Mouse (Mus musculus): ENCODE results near the gene Spag17. TPM values are rescaled to one million over a fixed set of nuclear protein-coding genes. Genes with fewer than 3 reads are reported as not detected.

Spag17 gene
- polyA plus RNA-seq (2012; rRNA removed): 0.03 and 0.05 TPM in 2 replicates

DNA sequence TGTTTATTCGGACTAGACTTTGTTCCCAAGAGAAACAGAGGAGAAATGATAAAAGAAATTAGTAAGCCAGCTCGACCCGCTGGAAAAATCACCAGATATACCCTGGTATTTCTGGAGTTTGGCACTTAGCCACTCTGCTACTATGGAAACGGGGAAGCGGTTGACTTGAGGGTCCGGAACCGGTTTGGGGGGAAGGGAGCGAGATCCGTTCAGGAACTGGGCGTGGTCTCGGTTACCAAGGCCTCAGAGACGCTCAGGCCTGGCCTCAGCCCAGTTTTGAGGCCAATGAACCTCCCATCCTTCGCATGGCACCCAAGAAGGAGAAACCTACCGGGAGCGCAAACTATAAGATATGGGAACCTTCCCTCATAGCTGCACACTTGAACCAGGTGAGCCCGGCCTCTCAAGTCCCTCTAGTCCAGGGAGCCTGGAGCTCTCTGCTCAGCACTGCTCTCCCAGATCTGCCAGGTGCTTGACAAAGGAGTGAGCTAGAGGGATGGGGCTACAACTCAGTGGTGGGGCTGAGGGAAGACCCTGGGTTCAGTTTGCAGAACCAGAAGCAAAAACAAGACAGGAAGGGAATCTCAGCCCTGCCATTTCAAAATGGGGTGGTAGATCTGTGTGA, at the start of gene Spag17:
TSS of gene Spag17 (plus strand) at position 220 of the 625 bp plus-strand sequence.
- TF ChIP-seq CTCF (IDR thresholded peaks at IDR 0.05; ENCODE audit: borderline replicate concordance, control insufficient read depth, extremely low read depth, insufficient read depth, low read length, poor library complexity) (no peak), POLR2A (IDR thresholded peaks at IDR 0.05; ENCODE audit: control insufficient read depth, extremely low read depth, insufficient read depth, low read length, poor library complexity) (no peak)
- Histone ChIP-seq H3K4me3 (ENCODE audit: control insufficient read depth, insufficient read depth, low read length) (no peak within 1 kb of the TSS), H3K36me3 (ENCODE audit: control insufficient read depth, insufficient read depth, low read length) (no peaks in the 10 kb centered on the region), H3K27me3 (ENCODE audit: control insufficient read depth, insufficient read depth, low read length) (no peaks in the 10 kb centered on the region), H3K4me1 (replicated peaks; ENCODE audit: control insufficient read depth, insufficient read depth, low read length) (no peaks in the 10 kb centered on the region), H3K27ac (ENCODE audit: control insufficient read depth, insufficient read depth, low read length) (no peak within 1 kb of the TSS)
- WGBS: 19% methylated on average over 16 of the region's 16 CpGs
- no peak for DNase-seq

DNA sequence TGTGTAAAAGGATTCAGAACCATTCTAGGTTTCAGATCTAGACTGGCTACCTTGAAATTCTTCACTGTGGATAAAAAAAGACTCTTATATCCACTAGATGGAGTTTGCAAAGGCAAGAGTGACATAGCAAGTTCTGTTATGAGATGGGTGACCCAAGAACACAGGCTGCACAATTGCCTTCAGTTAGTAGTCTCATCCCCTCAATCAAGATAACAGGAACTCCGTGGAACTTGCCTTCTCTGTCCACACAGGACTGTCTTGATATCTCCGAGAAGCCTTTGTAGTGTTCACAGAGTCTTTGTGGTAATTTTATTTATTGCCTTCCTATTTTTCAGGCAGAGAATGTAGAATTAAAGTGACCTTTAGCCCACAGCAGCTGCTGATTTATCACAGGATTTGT, 42.9 kb upstream of the Spag17 start:
- Histone ChIP-seq H3K4me3 (ENCODE audit: control insufficient read depth, insufficient read depth, low read length) (no peak overlapping the region), H3K27me3 (ENCODE audit: control insufficient read depth, insufficient read depth, low read length) (no peaks in the 10 kb centered on the region), H3K36me3 (ENCODE audit: control insufficient read depth, insufficient read depth, low read length) (no peaks in the 10 kb centered on the region), H3K27ac (ENCODE audit: control insufficient read depth, insufficient read depth, low read length) (no peak overlapping the region), H3K4me1 (replicated peaks; ENCODE audit: control insufficient read depth, insufficient read depth, low read length) (no peaks in the 10 kb centered on the region)
- WGBS: 56% methylated on average over 2 of the region's 2 CpGs
- TF ChIP-seq POLR2A (IDR thresholded peaks at IDR 0.05; ENCODE audit: control insufficient read depth, extremely low read depth, insufficient read depth, low read length, poor library complexity): no peak
- TF ChIP-seq CTCF (IDR thresholded peaks at IDR 0.05; ENCODE audit: borderline replicate concordance, control insufficient read depth, extremely low read depth, insufficient read depth, low read length, poor library complexity): no peak
- no peak for DNase-seq

DNA sequence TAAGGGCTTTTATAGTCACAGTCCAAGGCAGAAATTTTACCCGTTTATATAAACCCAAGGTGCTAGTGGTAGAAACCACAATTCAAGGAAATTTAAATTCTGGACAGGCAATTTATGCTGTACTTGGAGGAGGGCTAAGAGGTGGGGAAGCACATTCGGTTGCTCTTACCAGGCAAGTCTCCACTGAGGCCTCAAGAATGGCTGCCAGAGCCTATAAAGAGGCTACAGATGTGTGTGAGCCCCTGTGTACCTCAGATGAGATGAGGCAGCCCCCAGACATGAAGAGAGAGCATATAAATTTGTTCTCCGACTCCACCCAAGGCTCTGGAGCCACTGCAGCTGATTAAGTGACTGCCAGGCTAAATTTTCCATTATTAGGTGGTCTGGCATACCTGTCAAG, 42.4 kb upstream of the Spag17 start:
- WGBS: 77% methylated on average over 3 of the region's 3 CpGs
- no peak for TF ChIP-seq POLR2A (IDR thresholded peaks at IDR 0.05; ENCODE audit: control insufficient read depth, extremely low read depth, insufficient read depth, low read length, poor library complexity)
- no peak for TF ChIP-seq CTCF (IDR thresholded peaks at IDR 0.05; ENCODE audit: borderline replicate concordance, control insufficient read depth, extremely low read depth, insufficient read depth, low read length, poor library complexity)
- no peaks in the 10 kb centered on the region for H3K27me3 ChIP-seq (ENCODE audit: control insufficient read depth, insufficient read depth, low read length)
- DNase-seq: no peak
- H3K27ac ChIP-seq (ENCODE audit: control insufficient read depth, insufficient read depth, low read length): no peak overlapping the region
- no peaks in the 10 kb centered on the region for H3K4me1 ChIP-seq (replicated peaks; ENCODE audit: control insufficient read depth, insufficient read depth, low read length)
- H3K4me3 ChIP-seq (ENCODE audit: control insufficient read depth, insufficient read depth, low read length): no peak overlapping the region
- H3K36me3 ChIP-seq (ENCODE audit: control insufficient read depth, insufficient read depth, low read length): no peaks in the 10 kb centered on the region

DNA sequence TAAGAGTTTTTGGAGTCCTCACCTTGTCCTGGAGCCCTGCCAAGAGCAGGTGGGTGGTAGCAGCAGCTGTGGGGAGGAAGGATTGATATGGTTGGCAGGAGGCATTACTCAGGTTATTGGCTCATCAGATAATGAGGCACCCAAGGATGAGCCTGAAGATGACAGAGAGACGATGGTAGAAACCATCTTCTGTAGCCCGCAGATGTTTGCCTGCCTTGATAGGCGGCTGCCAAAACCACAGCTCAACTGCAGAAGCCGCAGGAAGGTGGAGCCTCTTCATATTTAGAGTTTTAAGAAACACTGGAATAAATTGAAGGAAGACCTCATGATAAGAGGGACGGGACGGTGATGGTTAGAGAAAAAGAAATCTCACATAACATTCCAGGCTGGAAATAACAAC, 42.0 kb upstream of the Spag17 start:
- TF ChIP-seq CTCF (IDR thresholded peaks at IDR 0.05; ENCODE audit: borderline replicate concordance, control insufficient read depth, extremely low read depth, insufficient read depth, low read length, poor library complexity) (no peak), POLR2A (IDR thresholded peaks at IDR 0.05; ENCODE audit: control insufficient read depth, extremely low read depth, insufficient read depth, low read length, poor library complexity) (no peak)
- Histone ChIP-seq H3K4me1 (replicated peaks; ENCODE audit: control insufficient read depth, insufficient read depth, low read length) (no peaks in the 10 kb centered on the region), H3K27ac (ENCODE audit: control insufficient read depth, insufficient read depth, low read length) (no peak overlapping the region), H3K4me3 (ENCODE audit: control insufficient read depth, insufficient read depth, low read length) (no peak overlapping the region), H3K27me3 (ENCODE audit: control insufficient read depth, insufficient read depth, low read length) (no peaks in the 10 kb centered on the region), H3K36me3 (ENCODE audit: control insufficient read depth, insufficient read depth, low read length) (no peaks in the 10 kb centered on the region)
- DNase-seq: no peak
- WGBS: 89% methylated on average over 6 of the region's 6 CpGs

DNA sequence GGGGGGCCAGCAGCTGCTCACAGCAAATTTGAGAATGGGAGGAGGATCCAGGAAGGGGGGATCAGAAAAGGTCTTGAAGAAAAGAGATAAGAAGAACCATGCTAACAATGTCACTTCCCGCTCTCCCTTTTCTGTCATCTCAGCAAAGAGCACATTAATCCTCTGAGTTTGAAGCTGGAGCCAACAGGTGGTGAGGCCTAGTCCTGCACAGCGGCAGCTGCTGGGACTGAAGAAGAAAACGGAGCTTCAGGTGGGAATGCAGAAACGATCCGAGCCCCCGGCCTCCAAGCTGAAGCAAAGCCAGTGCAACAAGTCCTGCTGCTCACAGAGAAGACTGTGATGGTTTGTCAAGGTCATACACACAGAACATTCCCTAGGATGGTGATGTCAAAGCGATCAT, 34.3 kb upstream of the Spag17 start:
- H3K27me3 ChIP-seq (ENCODE audit: control insufficient read depth, insufficient read depth, low read length): no peaks in the 10 kb centered on the region
- WGBS: 92% methylated on average over 7 of the region's 7 CpGs
- H3K4me1 ChIP-seq (replicated peaks; ENCODE audit: control insufficient read depth, insufficient read depth, low read length): no peaks in the 10 kb centered on the region
- no peak for DNase-seq
- H3K27ac ChIP-seq (ENCODE audit: control insufficient read depth, insufficient read depth, low read length): no peak overlapping the region
- H3K36me3 ChIP-seq (ENCODE audit: control insufficient read depth, insufficient read depth, low read length): no peaks in the 10 kb centered on the region
- no peak for TF ChIP-seq CTCF (IDR thresholded peaks at IDR 0.05; ENCODE audit: borderline replicate concordance, control insufficient read depth, extremely low read depth, insufficient read depth, low read length, poor library complexity)
- TF ChIP-seq POLR2A (IDR thresholded peaks at IDR 0.05; ENCODE audit: control insufficient read depth, extremely low read depth, insufficient read depth, low read length, poor library complexity): no peak
- H3K4me3 ChIP-seq (ENCODE audit: control insufficient read depth, insufficient read depth, low read length): no peak overlapping the region

DNA sequence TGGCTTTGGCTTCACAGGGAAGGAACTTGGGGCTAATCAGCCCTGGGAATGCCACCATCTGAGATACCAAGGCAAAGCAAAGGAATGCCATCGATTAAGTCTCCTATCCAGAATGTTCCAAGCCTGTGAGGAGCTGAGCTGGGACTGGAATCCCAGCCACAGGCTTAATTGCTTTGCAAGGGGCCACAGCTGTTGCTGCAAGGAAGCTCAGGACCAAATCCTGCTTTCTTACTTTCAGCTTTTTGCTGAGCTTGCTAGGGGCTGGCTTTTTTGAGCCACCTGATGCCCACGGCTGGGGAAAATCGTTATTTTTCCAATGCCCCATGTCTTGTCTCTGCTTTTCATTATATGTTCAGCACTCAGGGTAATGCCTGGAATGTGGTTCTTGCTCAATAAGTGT, 30.6 kb upstream of the Spag17 start:
- H3K27me3 ChIP-seq (ENCODE audit: control insufficient read depth, insufficient read depth, low read length): no peaks in the 10 kb centered on the region
- H3K36me3 ChIP-seq (ENCODE audit: control insufficient read depth, insufficient read depth, low read length): no peaks in the 10 kb centered on the region
- H3K4me1 ChIP-seq (replicated peaks; ENCODE audit: control insufficient read depth, insufficient read depth, low read length): no peaks in the 10 kb centered on the region
- no peak for DNase-seq
- WGBS: 78% methylated on average over 3 of the region's 3 CpGs
- H3K27ac ChIP-seq (ENCODE audit: control insufficient read depth, insufficient read depth, low read length): no peak overlapping the region
- TF ChIP-seq POLR2A (IDR thresholded peaks at IDR 0.05; ENCODE audit: control insufficient read depth, extremely low read depth, insufficient read depth, low read length, poor library complexity) (no peak), CTCF (IDR thresholded peaks at IDR 0.05; ENCODE audit: borderline replicate concordance, control insufficient read depth, extremely low read depth, insufficient read depth, low read length, poor library complexity) (no peak)
- H3K4me3 ChIP-seq (ENCODE audit: control insufficient read depth, insufficient read depth, low read length): no peak overlapping the region

DNA sequence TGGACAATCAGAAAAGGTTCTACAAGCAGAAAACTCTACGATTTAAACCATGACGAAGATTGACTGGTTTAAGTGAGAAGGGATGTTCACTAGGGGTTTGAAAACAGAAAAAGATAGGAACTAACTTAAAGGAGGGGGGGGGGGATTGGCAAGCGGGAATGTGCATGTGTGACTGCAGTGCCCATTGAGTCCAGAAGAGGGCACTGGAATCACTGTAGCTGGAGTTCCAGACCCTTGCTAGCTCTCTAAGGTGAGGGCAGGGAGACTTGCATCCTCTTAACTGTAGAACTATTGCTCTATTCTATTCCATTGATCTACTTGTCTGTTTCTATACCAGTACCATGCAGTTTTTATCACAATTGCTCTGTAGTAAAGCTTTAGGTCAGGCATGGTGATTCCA, 26.3 kb upstream of the Spag17 start:
- no peak overlapping the region for H3K4me3 ChIP-seq (ENCODE audit: control insufficient read depth, insufficient read depth, low read length)
- no peaks in the 10 kb centered on the region for H3K27me3 ChIP-seq (ENCODE audit: control insufficient read depth, insufficient read depth, low read length)
- no peaks in the 10 kb centered on the region for H3K36me3 ChIP-seq (ENCODE audit: control insufficient read depth, insufficient read depth, low read length)
- no peak overlapping the region for H3K27ac ChIP-seq (ENCODE audit: control insufficient read depth, insufficient read depth, low read length)
- H3K4me1 ChIP-seq (replicated peaks; ENCODE audit: control insufficient read depth, insufficient read depth, low read length): no peaks in the 10 kb centered on the region
- WGBS: 78% methylated on average over 3 of the region's 3 CpGs
- DNase-seq: no peak
- TF ChIP-seq POLR2A (IDR thresholded peaks at IDR 0.05; ENCODE audit: control insufficient read depth, extremely low read depth, insufficient read depth, low read length, poor library complexity) (no peak), CTCF (IDR thresholded peaks at IDR 0.05; ENCODE audit: borderline replicate concordance, control insufficient read depth, extremely low read depth, insufficient read depth, low read length, poor library complexity) (no peak)

Measured in thymus, adult 2 months (tissue).